Mouse (Mus musculus): ENCODE results near the gene Stat5b. TPM values are rescaled to one million over a fixed set of nuclear protein-coding genes. Genes with fewer than 3 reads are reported as not detected.

Stat5b gene
- polyA plus RNA-seq, 1 experiment from 2014 or later: 17.3 TPM

DNA sequence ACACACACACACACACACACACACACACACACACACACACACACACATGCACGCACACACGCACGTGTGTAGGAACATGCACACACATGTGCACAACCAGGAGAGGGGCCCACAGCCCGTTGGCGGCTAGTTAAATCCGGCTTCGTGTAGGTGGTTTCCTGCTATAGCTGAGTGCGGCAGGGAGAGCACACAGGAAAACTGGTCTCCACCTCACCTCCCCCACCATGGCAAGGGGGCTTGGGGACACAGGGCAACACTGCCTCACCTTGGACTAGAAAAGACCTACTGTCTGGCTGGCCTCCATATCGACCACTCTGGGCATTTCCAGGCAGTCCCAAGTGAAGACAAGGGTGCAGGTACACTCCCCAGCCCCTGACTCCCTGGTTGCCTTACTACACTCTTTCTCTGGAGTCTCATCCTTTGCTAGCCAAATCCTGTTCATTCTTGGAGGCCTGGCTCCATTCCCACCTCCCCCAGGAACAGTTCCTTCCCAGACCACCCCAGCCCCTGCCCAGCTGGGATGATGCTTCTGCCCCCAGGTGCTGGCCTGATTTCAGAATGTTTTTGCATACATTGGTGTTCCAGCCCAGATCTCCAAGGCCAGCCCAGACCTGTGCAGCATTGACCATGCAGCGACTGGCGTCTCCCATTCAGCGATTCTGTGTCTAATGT is 96.4 kb downstream of the Stat5b start:
- H3K36me3 ChIP-seq (ENCODE audit: control insufficient read depth, insufficient read depth, low read length): 0 out of 2 replicates have a peak, but pooled peaks cover 3% of the 10 kb centered on the region
- no peak overlapping the region for H3K27ac ChIP-seq (ENCODE audit: low read depth, low read length)
- H3K9ac ChIP-seq (replicated peaks; ENCODE audit: low read depth, low read length): no peak overlapping the region
- no peak for ATAC-seq (ENCODE audit: low read depth)
- H3K9me3 ChIP-seq (ENCODE audit: control insufficient read depth, low read length): no peaks in the 10 kb centered on the region
- no peaks in the 10 kb centered on the region for H3K4me1 ChIP-seq (ENCODE audit: control insufficient read depth, insufficient read depth, low read length)
- H3K27me3 ChIP-seq (ENCODE audit: control insufficient read depth, insufficient read depth, low read length): peaks cover 3% of the 10 kb centered on the region; the same call in 1 of the 2 replicates
- WGBS: 85% methylated on average over 11 of the region's 12 CpGs
- no peak overlapping the region for H3K4me2 ChIP-seq (ENCODE audit: low read depth, low read length)
- no peak overlapping the region for H3K4me3 ChIP-seq (ENCODE audit: low read depth, low read length)

DNA sequence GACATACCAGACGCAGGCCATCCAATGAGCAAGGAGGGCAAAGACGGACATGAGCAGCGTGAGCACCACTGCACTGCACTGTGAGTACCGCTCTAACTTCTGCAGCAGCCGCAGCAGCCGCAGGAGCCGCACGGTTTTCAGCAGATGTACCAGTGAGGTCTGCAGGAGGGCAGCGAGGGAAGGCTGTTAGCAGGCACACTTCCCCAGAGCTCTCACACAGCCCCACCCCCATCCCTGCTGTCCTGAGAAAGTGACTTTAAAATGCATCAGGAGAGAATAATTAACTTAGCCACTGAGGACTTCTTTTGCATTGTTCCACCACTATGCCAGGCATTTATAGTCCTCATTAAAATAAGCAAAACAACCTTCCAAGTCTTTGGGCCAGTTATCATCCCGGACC is 98.2 kb downstream of the Stat5b start:
- 17% methylated on average over 10 of the region's 10 CpGs for WGBS
- Histone ChIP-seq H3K4me3 (ENCODE audit: low read depth, low read length) (no peak overlapping the region), H3K36me3 (ENCODE audit: control insufficient read depth, insufficient read depth, low read length) (0 out of 2 replicates have a peak, but pooled peaks cover 3% of the 10 kb centered on the region), H3K27ac (ENCODE audit: low read depth, low read length) (no peak overlapping the region), H3K4me2 (ENCODE audit: low read depth, low read length) (no peak overlapping the region), H3K27me3 (ENCODE audit: control insufficient read depth, insufficient read depth, low read length) (no peaks in the 10 kb centered on the region), H3K9me3 (ENCODE audit: control insufficient read depth, low read length) (no peaks in the 10 kb centered on the region), H3K9ac (replicated peaks; ENCODE audit: low read depth, low read length) (no peak overlapping the region), H3K4me1 (ENCODE audit: control insufficient read depth, insufficient read depth, low read length) (no peaks in the 10 kb centered on the region)
- ATAC-seq (ENCODE audit: low read depth): no peak

DNA sequence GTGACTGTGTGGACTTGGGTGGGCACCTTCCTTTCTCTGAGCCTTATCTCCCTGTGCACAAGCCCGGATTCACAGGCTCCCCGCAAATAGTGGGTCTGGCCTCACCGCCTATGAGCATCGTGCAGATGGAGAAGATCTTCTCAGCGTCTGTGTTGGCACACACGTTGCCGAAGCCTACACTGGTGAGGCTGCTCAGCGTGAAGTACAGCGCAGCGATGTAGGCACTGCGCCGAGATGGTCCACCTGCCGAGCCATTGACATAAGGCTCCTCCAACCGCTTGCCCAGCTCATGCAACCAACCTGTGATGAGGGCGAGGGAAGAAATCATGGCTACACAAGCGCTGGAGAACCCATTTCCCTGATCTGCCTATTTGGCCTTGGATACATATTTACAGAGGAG is 100.4 kb downstream of the Stat5b start:
- no peak overlapping the region for H3K27ac ChIP-seq (ENCODE audit: low read depth, low read length)
- no peak overlapping the region for H3K4me2 ChIP-seq (ENCODE audit: low read depth, low read length)
- H3K4me3 ChIP-seq (ENCODE audit: low read depth, low read length): no peak overlapping the region
- no peak for ATAC-seq (ENCODE audit: low read depth)
- no peaks in the 10 kb centered on the region for H3K9me3 ChIP-seq (ENCODE audit: control insufficient read depth, low read length)
- H3K9ac ChIP-seq (replicated peaks; ENCODE audit: low read depth, low read length): no peak overlapping the region
- no peaks in the 10 kb centered on the region for H3K27me3 ChIP-seq (ENCODE audit: control insufficient read depth, insufficient read depth, low read length)
- no peaks in the 10 kb centered on the region for H3K4me1 ChIP-seq (ENCODE audit: control insufficient read depth, insufficient read depth, low read length)
- WGBS: 89% methylated on average over 16 of the region's 16 CpGs
- H3K36me3 ChIP-seq (ENCODE audit: control insufficient read depth, insufficient read depth, low read length): 0 out of 2 replicates have a peak, but pooled peaks cover 3% of the 10 kb centered on the region

DNA sequence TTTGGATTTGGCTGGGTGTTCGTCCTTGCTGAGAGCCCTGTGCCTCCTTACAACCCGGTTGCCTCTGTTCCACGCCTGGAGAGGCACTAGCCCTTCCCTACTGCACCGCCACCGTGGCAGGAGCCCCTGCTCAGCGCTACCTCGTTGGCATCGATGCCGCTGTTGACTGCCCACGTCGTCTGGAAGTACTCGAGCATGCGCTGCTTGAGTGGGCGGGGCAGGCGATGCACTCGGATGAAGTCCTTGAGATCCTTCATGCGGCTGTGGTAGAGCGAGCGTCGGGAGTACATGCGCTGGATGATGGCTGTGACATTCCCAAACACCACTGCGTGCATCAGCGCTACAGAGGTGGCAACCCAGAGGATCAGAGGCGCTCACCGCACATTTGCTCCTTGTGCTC is 101.1 kb downstream of the Stat5b start:
- H3K9me3 ChIP-seq (ENCODE audit: control insufficient read depth, low read length): no peaks in the 10 kb centered on the region
- no peak for ATAC-seq (ENCODE audit: low read depth)
- 53% methylated on average over 25 of the region's 25 CpGs for WGBS
- no peak overlapping the region for H3K4me3 ChIP-seq (ENCODE audit: low read depth, low read length)
- no peaks in the 10 kb centered on the region for H3K27me3 ChIP-seq (ENCODE audit: control insufficient read depth, insufficient read depth, low read length)
- no peak overlapping the region for H3K9ac ChIP-seq (replicated peaks; ENCODE audit: low read depth, low read length)
- H3K4me2 ChIP-seq (ENCODE audit: low read depth, low read length): no peak overlapping the region
- H3K27ac ChIP-seq (ENCODE audit: low read depth, low read length): no peak overlapping the region
- H3K36me3 ChIP-seq (ENCODE audit: control insufficient read depth, insufficient read depth, low read length): 0 out of 2 replicates have a peak, but pooled peaks cover 3% of the 10 kb centered on the region
- H3K4me1 ChIP-seq (ENCODE audit: control insufficient read depth, insufficient read depth, low read length): no peaks in the 10 kb centered on the region

DNA sequence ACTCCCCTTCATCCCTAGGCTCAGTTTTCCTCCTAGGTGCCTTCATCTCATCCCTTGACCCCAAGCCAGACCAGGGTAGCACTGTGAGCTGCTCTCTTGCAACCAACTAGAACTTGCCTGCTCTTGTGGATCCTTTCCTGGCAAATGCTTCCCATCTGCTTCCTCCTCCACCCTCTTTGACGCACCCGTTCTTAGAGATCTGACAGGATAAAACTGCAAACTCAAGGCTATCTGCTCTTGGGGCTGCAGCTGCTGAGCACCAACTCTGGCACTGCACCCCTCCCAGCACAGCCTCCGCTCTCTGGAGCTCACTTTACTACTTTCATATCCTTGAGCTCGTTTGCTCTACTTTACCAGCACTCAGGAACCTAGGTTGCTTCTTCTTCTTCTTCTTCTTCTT is 101.9 kb downstream of the Stat5b start:
- no peak for ATAC-seq (ENCODE audit: low read depth)
- 0 out of 2 replicates have a peak, but pooled peaks cover 3% of the 10 kb centered on the region for H3K36me3 ChIP-seq (ENCODE audit: control insufficient read depth, insufficient read depth, low read length)

DNA sequence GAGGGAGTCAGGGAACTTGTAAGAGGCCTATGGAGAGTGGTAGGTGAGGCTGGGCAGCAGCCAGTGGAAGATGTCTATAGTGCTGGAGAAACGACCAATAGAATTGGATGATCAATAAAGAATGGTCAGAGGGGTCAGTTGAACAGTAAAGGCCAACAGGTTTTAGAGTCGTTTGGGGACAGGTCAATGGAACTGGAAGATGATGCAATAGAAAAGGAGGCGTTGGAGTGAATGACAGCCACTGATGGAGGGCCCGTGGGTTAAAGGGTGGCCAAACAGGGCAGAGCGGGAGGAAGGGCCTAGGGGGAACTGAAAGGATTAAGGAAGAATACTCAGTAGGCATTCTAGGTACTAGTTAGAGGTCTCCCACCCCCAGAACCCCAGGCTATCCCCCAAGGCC is 103.4 kb downstream of the Stat5b start:
- Histone ChIP-seq H3K27me3 (ENCODE audit: control insufficient read depth, insufficient read depth, low read length) (no peaks in the 10 kb centered on the region), H3K4me1 (ENCODE audit: control insufficient read depth, insufficient read depth, low read length) (no peaks in the 10 kb centered on the region), H3K4me2 (ENCODE audit: low read depth, low read length) (no peak overlapping the region), H3K27ac (ENCODE audit: low read depth, low read length) (no peak overlapping the region), H3K4me3 (ENCODE audit: low read depth, low read length) (no peak overlapping the region), H3K36me3 (ENCODE audit: control insufficient read depth, insufficient read depth, low read length) (0 out of 2 replicates have a peak, but pooled peaks cover 3% of the 10 kb centered on the region), H3K9ac (replicated peaks; ENCODE audit: low read depth, low read length) (no peak overlapping the region), H3K9me3 (ENCODE audit: control insufficient read depth, low read length) (no peaks in the 10 kb centered on the region)
- ATAC-seq (ENCODE audit: low read depth): no peak
- 68% methylated on average over 5 of the region's 5 CpGs for WGBS

More for the DNA sequence above, 101.9 kb downstream of the Stat5b start:
- Histone ChIP-seq H3K9ac (replicated peaks; ENCODE audit: low read depth, low read length) (no peak overlapping the region), H3K4me2 (ENCODE audit: low read depth, low read length) (no peak overlapping the region), H3K27me3 (ENCODE audit: control insufficient read depth, insufficient read depth, low read length) (no peaks in the 10 kb centered on the region), H3K4me1 (ENCODE audit: control insufficient read depth, insufficient read depth, low read length) (no peaks in the 10 kb centered on the region), H3K9me3 (ENCODE audit: control insufficient read depth, low read length) (no peaks in the 10 kb centered on the region), H3K4me3 (ENCODE audit: low read depth, low read length) (no peak overlapping the region), H3K27ac (ENCODE audit: low read depth, low read length) (no peak overlapping the region)
- WGBS: 83% methylated on average over 4 of the region's 4 CpGs

DNA sequence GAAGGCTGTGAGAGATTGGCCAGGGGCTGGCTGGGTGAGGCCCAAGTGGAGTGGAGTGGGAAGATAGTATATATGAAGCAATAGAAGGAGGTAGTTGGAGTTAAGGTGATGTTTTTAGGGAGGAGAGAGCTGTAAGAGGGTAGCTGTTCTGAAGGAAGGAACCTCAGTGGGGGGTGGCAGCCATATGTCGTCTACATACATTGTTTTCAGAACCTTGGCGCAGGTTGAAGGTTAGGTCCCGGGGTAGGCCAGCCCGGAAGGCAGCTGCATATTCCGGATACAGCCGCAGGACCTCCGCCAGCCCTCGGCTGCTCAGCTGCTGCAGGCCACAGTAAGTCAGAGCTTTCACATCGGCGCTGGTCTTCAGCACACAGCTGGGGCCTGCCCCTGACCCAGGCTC is 104.0 kb downstream of the Stat5b start:
- no peak overlapping the region for H3K9ac ChIP-seq (replicated peaks; ENCODE audit: low read depth, low read length)
- H3K36me3 ChIP-seq (ENCODE audit: control insufficient read depth, insufficient read depth, low read length): 0 out of 2 replicates have a peak, but pooled peaks cover 6% of the 10 kb centered on the region
- no peak overlapping the region for H3K27ac ChIP-seq (ENCODE audit: low read depth, low read length)
- no peak overlapping the region for H3K4me3 ChIP-seq (ENCODE audit: low read depth, low read length)
- 87% methylated on average over 10 of the region's 10 CpGs for WGBS
- H3K4me1 ChIP-seq (ENCODE audit: control insufficient read depth, insufficient read depth, low read length): no peaks in the 10 kb centered on the region
- no peaks in the 10 kb centered on the region for H3K9me3 ChIP-seq (ENCODE audit: control insufficient read depth, low read length)
- H3K4me2 ChIP-seq (ENCODE audit: low read depth, low read length): no peak overlapping the region
- no peak for ATAC-seq (ENCODE audit: low read depth)
- no peaks in the 10 kb centered on the region for H3K27me3 ChIP-seq (ENCODE audit: control insufficient read depth, insufficient read depth, low read length)

DNA sequence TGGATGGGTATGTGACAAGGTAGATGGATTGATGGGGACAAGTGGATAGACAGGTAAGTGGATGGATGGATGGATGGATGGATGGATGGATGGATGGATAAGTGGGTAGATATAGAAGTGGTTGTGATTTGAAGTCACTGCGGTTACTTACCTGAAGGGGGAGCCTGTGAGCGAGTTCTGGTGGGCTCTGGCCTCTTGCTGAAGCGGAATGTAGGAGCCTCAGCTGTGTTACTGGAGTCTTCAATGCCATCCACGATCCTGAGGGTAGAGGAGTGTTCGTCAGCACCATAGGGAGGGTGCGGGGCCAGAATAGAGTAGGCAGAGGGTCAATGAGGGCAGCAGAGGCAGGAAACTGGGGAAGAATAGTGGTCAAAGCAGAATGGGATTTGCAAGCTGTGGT is 105.4 kb downstream of the Stat5b start:
- no peak overlapping the region for H3K9ac ChIP-seq (replicated peaks; ENCODE audit: low read depth, low read length)
- 13% methylated on average over 6 of the region's 6 CpGs for WGBS
- peak; percentile 72 for ATAC-seq (ENCODE audit: low read depth)

DNA sequence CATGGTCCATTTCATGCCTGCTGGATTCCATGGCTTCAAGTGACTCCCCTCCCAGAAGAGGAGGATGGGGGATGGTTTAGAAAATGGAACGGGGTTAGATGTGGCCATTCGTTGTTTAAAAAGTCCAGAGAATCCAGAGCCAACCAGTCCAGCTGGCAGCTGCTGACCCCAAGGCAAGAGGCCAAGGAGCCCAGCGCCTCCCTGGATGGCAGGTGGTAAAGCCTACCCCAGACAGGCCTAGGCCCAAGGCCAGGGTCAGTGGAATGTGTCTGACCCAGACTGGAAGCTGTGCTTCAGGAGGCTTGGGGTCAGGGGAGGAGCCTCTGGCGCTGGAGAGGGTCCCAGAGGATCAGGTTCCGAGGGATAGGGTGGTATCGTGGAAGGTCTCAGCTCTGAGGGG is 109.2 kb downstream of the Stat5b start:
- Histone ChIP-seq H3K9ac (replicated peaks; ENCODE audit: low read depth, low read length) (no peak overlapping the region), H3K27ac (ENCODE audit: low read depth, low read length) (no peak overlapping the region), H3K4me3 (ENCODE audit: low read depth, low read length) (no peak overlapping the region), H3K4me2 (ENCODE audit: low read depth, low read length) (no peak overlapping the region), H3K4me1 (ENCODE audit: control insufficient read depth, insufficient read depth, low read length) (peaks cover 11% of the 10 kb centered on the region), H3K9me3 (ENCODE audit: control insufficient read depth, low read length) (no peaks in the 10 kb centered on the region), H3K27me3 (ENCODE audit: control insufficient read depth, insufficient read depth, low read length) (no peaks in the 10 kb centered on the region), H3K36me3 (ENCODE audit: control insufficient read depth, insufficient read depth, low read length) (0 out of 2 replicates have a peak, but pooled peaks cover 9% of the 10 kb centered on the region)
- ATAC-seq (ENCODE audit: low read depth): no peak
- WGBS: 70% methylated on average over 6 of the region's 6 CpGs

More for the DNA sequence above, 105.4 kb downstream of the Stat5b start:
- Histone ChIP-seq H3K4me2 (ENCODE audit: low read depth, low read length) (no peak overlapping the region), H3K27me3 (ENCODE audit: control insufficient read depth, insufficient read depth, low read length) (no peaks in the 10 kb centered on the region), H3K4me3 (ENCODE audit: low read depth, low read length) (no peak overlapping the region), H3K9me3 (ENCODE audit: control insufficient read depth, low read length) (no peaks in the 10 kb centered on the region), H3K36me3 (ENCODE audit: control insufficient read depth, insufficient read depth, low read length) (0 out of 2 replicates have a peak, but pooled peaks cover 10% of the 10 kb centered on the region), H3K27ac (ENCODE audit: low read depth, low read length) (no peak overlapping the region), H3K4me1 (ENCODE audit: control insufficient read depth, insufficient read depth, low read length) (no peaks in the 10 kb centered on the region)
